Mouse (Mus musculus): ENCODE data around the gene Sema4d. TPM values are rescaled to one million over a fixed set of nuclear protein-coding genes. Genes with fewer than 3 reads are reported as not detected.
"Not testable (repeated sequence)": the region's sequence is repeated elsewhere in the genome, so short reads cannot be mapped to it uniquely, and the experiment has no call there.

Gene Sema4d
- total RNA-seq (2014; fragmentation: Nextera tagmentation) (31.5 and 32.8 TPM in 2 replicates), total RNA-seq (2017) (8.3 and 9.9 TPM in 2 replicates)

GRCm38 (mm10) chr13:51793425-51793891 is at the start of gene Sema4d:
TSS of gene Sema4d (minus strand) at chr13:51793747.
- ATAC-seq (replicated peaks; ENCODE audit: poor library complexity, severe bottlenecking), result peak; percentile 67

GRCm38 (mm10) chr13:51843298-51843697 is 49.8 kb upstream of the Sema4d start:
- no peak for ATAC-seq (replicated peaks; ENCODE audit: poor library complexity, severe bottlenecking)

- ATAC-seq (replicated peaks; ENCODE audit: poor library complexity, severe bottlenecking), result no peak
Observed at GRCm38 (mm10) chr13:51842773-51843172, 49.2 kb upstream of the Sema4d start.

GRCm38 (mm10) chr13:51842191-51842590 is 48.6 kb upstream of the Sema4d start:
- no peak for ATAC-seq (replicated peaks; ENCODE audit: poor library complexity, severe bottlenecking)

GRCm38 (mm10) chr13:51841541-51842115 is 48.1 kb upstream of the Sema4d start:
- no peak for ATAC-seq (replicated peaks; ENCODE audit: poor library complexity, severe bottlenecking)

- ATAC-seq (replicated peaks; ENCODE audit: poor library complexity, severe bottlenecking), result no peak
Observed at GRCm38 (mm10) chr13:51840702-51841101, 47.2 kb upstream of the Sema4d start.

- ATAC-seq (replicated peaks; ENCODE audit: poor library complexity, severe bottlenecking), result peak; percentile 46
Observed at GRCm38 (mm10) chr13:51839250-51840026, 45.9 kb upstream of the Sema4d start.

GRCm38 (mm10) chr13:51837402-51837801 is 43.9 kb upstream of the Sema4d start:
- ATAC-seq (replicated peaks; ENCODE audit: poor library complexity, severe bottlenecking), result peak; percentile 54

- ATAC-seq (replicated peaks; ENCODE audit: poor library complexity, severe bottlenecking), result not testable (repeated sequence)
Observed at GRCm38 (mm10) chr13:51835208-51835607, 41.7 kb upstream of the Sema4d start.

GRCm38 (mm10) chr13:51834520-51834919 is 41.0 kb upstream of the Sema4d start:
- ATAC-seq (replicated peaks; ENCODE audit: poor library complexity, severe bottlenecking), result no peak

- not testable (repeated sequence) for ATAC-seq (replicated peaks; ENCODE audit: poor library complexity, severe bottlenecking)
Observed at GRCm38 (mm10) chr13:51834024-51834423, 40.5 kb upstream of the Sema4d start.

GRCm38 (mm10) chr13:51833611-51834010 is 40.1 kb upstream of the Sema4d start:
- no peak for ATAC-seq (replicated peaks; ENCODE audit: poor library complexity, severe bottlenecking)

- no peak for ATAC-seq (replicated peaks; ENCODE audit: poor library complexity, severe bottlenecking)
Observed at GRCm38 (mm10) chr13:51832491-51832890, 38.9 kb upstream of the Sema4d start.

- peak; percentile 68 for ATAC-seq (replicated peaks; ENCODE audit: poor library complexity, severe bottlenecking)
Observed at GRCm38 (mm10) chr13:51830744-51831450, 37.4 kb upstream of the Sema4d start.

- no peak for ATAC-seq (replicated peaks; ENCODE audit: poor library complexity, severe bottlenecking)
Observed at GRCm38 (mm10) chr13:51823822-51824495, 30.4 kb upstream of the Sema4d start.

GRCm38 (mm10) chr13:51821988-51822387 is 28.4 kb upstream of the Sema4d start:
- no peak for ATAC-seq (replicated peaks; ENCODE audit: poor library complexity, severe bottlenecking)

GRCm38 (mm10) chr13:51819351-51819750 is 25.8 kb upstream of the Sema4d start:
- no peak for ATAC-seq (replicated peaks; ENCODE audit: poor library complexity, severe bottlenecking)

- ATAC-seq (replicated peaks; ENCODE audit: poor library complexity, severe bottlenecking), result no peak
Observed at GRCm38 (mm10) chr13:51818944-51819326, 25.4 kb upstream of the Sema4d start.

GRCm38 (mm10) chr13:51818170-51818943 is 24.8 kb upstream of the Sema4d start:
- ATAC-seq (replicated peaks; ENCODE audit: poor library complexity, severe bottlenecking), result no peak

- ATAC-seq (replicated peaks; ENCODE audit: poor library complexity, severe bottlenecking), result no peak
Observed at GRCm38 (mm10) chr13:51816559-51817041, 23.1 kb upstream of the Sema4d start.

Measured in granulocyte monocyte progenitor cell, adult 5-6 weeks (primary cell).